Comparison of ENCODE assay signal across 19 mouse cellular contexts in the genomic region with DNA sequence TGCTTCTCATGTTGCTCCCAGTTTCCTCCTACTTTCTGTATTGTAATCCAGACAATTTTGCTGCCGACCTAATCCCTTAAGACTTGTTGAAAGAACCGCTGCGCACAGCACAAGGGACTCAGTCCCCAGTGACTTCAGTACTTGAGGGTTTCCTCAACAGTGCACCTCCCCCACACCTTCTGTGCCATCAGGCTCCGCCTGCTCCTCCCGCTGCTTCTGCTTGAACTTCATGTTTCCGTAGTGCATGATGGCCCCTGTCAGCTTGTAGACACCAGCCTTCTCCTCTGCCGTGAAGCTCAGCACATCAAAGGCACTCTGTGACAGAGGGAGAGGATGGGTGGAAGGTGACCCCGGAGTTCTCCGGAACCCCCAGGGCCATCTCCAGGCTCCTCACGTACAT. TPM values are rescaled to one million over a fixed set of nuclear protein-coding genes. Genes with fewer than 3 reads are reported as not detected.
DNase-seq lines count a peak whose midpoint lies in the region; ATAC-seq lines count a peak whose summit lies in the region.
"Had no signal": no experiment of that assay in that cellular context is flagged by ENCODE, and none has a peak within 500 bp of the region (broad histone marks: within the 10 kb centered on the region; RNA-seq: fewer than 3 reads in every experiment).

No protein-coding gene starts in this region.

- no peaks in the 10 kb centered on the region for H3K27me3 ChIP-seq in hindbrain, embryonic 16.5 days (replicated peaks; ENCODE audit: control insufficient read depth, insufficient read depth, low read length)
- H3K27me3 ChIP-seq: midbrain, embryonic 12.5 days; neural tube, embryonic 13.5 days had no signal

- H3K36me3 ChIP-seq in hindbrain, embryonic 16.5 days (ENCODE audit: control insufficient read depth, insufficient read depth, low read length), result no peaks in the 10 kb centered on the region
- H3K36me3 ChIP-seq: limb, embryonic 12.5 days; midbrain, embryonic 12.5 days; neural tube, embryonic 13.5 days had no signal

- ATAC-seq in frontal cortex, adult (ENCODE audit: low TSS enrichment), result peak; percentile 44; the same call in 1 of the 2 replicates
- no peak for ATAC-seq in monocyte, adult 5-6 weeks (replicated peaks; ENCODE audit: insufficient number of reproducible peaks, low FRiP score, low TSS enrichment, poor library complexity, severe bottlenecking)
- ATAC-seq in hindbrain, embryonic 16.5 days, result no peak
- ATAC-seq: inflammation-experienced regulatory T-cells, adult 6 months had no signal

- no peaks in the 10 kb centered on the region for H3K4me1 ChIP-seq in hindbrain, embryonic 16.5 days (ENCODE audit: control insufficient read depth, insufficient read depth, low read depth, low read length)
- H3K4me1 ChIP-seq: limb, embryonic 12.5 days; midbrain, embryonic 12.5 days; neural tube, embryonic 13.5 days had no signal

- no peak overlapping the region for H3K27ac ChIP-seq in hindbrain, embryonic 16.5 days (ENCODE audit: low read depth, low read length)
- H3K27ac ChIP-seq: limb, embryonic 12.5 days; midbrain, embryonic 12.5 days; neural tube, embryonic 13.5 days had no signal

- no peak overlapping the region for H3K9ac ChIP-seq in hindbrain, embryonic 16.5 days (ENCODE audit: low read depth, low read length)
- H3K9ac ChIP-seq: limb, embryonic 12.5 days; lung, embryonic 14.5 days; midbrain, embryonic 12.5 days; neural tube, embryonic 13.5 days had no signal

- H3K4me3 ChIP-seq in hindbrain, embryonic 16.5 days (ENCODE audit: low read length), result no peak overlapping the region
- H3K4me3 ChIP-seq: erythroblast, embryonic 14.5 days; limb, embryonic 12.5 days; midbrain, embryonic 12.5 days; neural tube, embryonic 13.5 days had no signal

- no peak for DNase-seq in frontal cortex, postnatal 25 days (ENCODE audit: low spot score in 2 of 2)
- DNase-seq in right cerebral cortex, adult 18-20 months, result peak; percentile 28
- DNase-seq in right cerebral cortex, postnatal 4 days, result no peak
- peak; percentile 40 to 52 for DNase-seq in layer of hippocampus, adult 8-10 months (ENCODE audit: low spot score in 2 of 2)
- peak; percentile 40 for DNase-seq in thymus, postnatal 14 days
- DNase-seq: cerebellum, postnatal 10 days; kidney, postnatal 10 days; lung, embryonic 14.5 days had no signal

- 79% methylated on average over 10 of the region's 10 CpGs for WGBS in hindbrain, embryonic 16.5 days

- no peak overlapping the region for H3K4me2 ChIP-seq in hindbrain, embryonic 16.5 days (ENCODE audit: low read length)
- H3K4me2 ChIP-seq: limb, embryonic 12.5 days; lung, embryonic 14.5 days; midbrain, embryonic 12.5 days; neural tube, embryonic 13.5 days had no signal

- H3K9me3 ChIP-seq in hindbrain, embryonic 16.5 days (ENCODE audit: control insufficient read depth, low read length), result no peaks in the 10 kb centered on the region
- H3K9me3 ChIP-seq: limb, embryonic 12.5 days; midbrain, embryonic 12.5 days; neural tube, embryonic 13.5 days had no signal

RNA-seq across cellular contexts. Expression of a gene that starts 6.0 kb away (rescaled TPM):
- total RNA-seq in layer of hippocampus, adult 8-10 months (2022), result 1 to 10 TPM; 1.7 to 5.4 (median 2.6) TPM
- not detected in 3 replicates for total RNA-seq in monocyte, adult 5-6 weeks (2017)
- polyA plus RNA-seq in hindbrain, embryonic 16.5 days (2015; fragmentation: Nextera tagmentation; extraction: Ambion mirVana), result 1.6 and 1.8 TPM in 2 replicates
- polyA plus RNA-seq: erythroblast, embryonic 14.5 days; inflammation-experienced regulatory T-cells, adult 6 months; small intestine, adult 2 months had no signal

RNA-seq across cellular contexts. Expression of a gene that starts 16.0 kb away (rescaled TPM):
- total RNA-seq in layer of hippocampus, adult 8-10 months (2022), result not detected
- not detected in 3 replicates for total RNA-seq in monocyte, adult 5-6 weeks (2017)
- polyA plus RNA-seq in hindbrain, embryonic 16.5 days (2015; fragmentation: Nextera tagmentation; extraction: Ambion mirVana), result not detected in 2 replicates
- total RNA-seq: gastrocnemius, adult 8-10 months had no signal
- polyA plus RNA-seq: erythroblast, embryonic 14.5 days; inflammation-experienced regulatory T-cells, adult 6 months; limb, embryonic 12.5 days; lung, embryonic 14.5 days; midbrain, embryonic 12.5 days; neural tube, embryonic 13.5 days; small intestine, adult 2 months; testis, adult 2 months had no signal

RNA-seq across cellular contexts. Expression of a gene that starts 24.7 kb away (rescaled TPM):
- total RNA-seq in layer of hippocampus, adult 8-10 months (2022), result 10 to 100 TPM; 62.4 to 83.2 (median 76.3) TPM
- total RNA-seq in monocyte, adult 5-6 weeks (2017), result not detected in 3 replicates
- polyA plus RNA-seq in hindbrain, embryonic 16.5 days (2015; fragmentation: Nextera tagmentation; extraction: Ambion mirVana), result 17.0 and 28.5 TPM in 2 replicates
- total RNA-seq: gastrocnemius, adult 8-10 months had no signal
- polyA plus RNA-seq: erythroblast, embryonic 14.5 days; inflammation-experienced regulatory T-cells, adult 6 months; testis, adult 2 months had no signal

RNA-seq across cellular contexts. Expression of a gene that starts 28.3 kb away (rescaled TPM):
- total RNA-seq in layer of hippocampus, adult 8-10 months (2022), result under 1 TPM in 1 of 4 experiments, not detected in 3; 0.47 TPM
- not detected in 3 replicates for total RNA-seq in monocyte, adult 5-6 weeks (2017)
- polyA plus RNA-seq in hindbrain, embryonic 16.5 days (2015; fragmentation: Nextera tagmentation; extraction: Ambion mirVana), result 1.3 TPM in 2 replicates
- total RNA-seq: gastrocnemius, adult 8-10 months had no signal
- polyA plus RNA-seq: erythroblast, embryonic 14.5 days; inflammation-experienced regulatory T-cells, adult 6 months; limb, embryonic 12.5 days; lung, embryonic 14.5 days; midbrain, embryonic 12.5 days; testis, adult 2 months had no signal

RNA-seq across cellular contexts. Expression of a gene that starts 33.7 kb away (rescaled TPM):
- total RNA-seq in layer of hippocampus, adult 8-10 months (2022), result 1 to 10 TPM; 6.0 to 10.0 (median 7.8) TPM
- total RNA-seq in monocyte, adult 5-6 weeks (2017), result not detected in 3 replicates
- 8.5 and 10.6 TPM in 2 replicates for polyA plus RNA-seq in hindbrain, embryonic 16.5 days (2015; fragmentation: Nextera tagmentation; extraction: Ambion mirVana)
- polyA plus RNA-seq: erythroblast, embryonic 14.5 days; inflammation-experienced regulatory T-cells, adult 6 months had no signal

Comparison
In these comparisons a context has a peak if more than half of its experiments do, and no peak if none do; other contexts are left out.
1. DNase-seq: peak in right cerebral cortex, adult 18-20 months (single experiment), layer of hippocampus, adult 8-10 months (2 of 2) and thymus, postnatal 14 days (single experiment); none in frontal cortex, postnatal 25 days (0 of 2) and right cerebral cortex, postnatal 4 days (single experiment).
2. RNA of a gene that starts 24.7 kb away (total RNA-seq): 62.4 to 83.2 TPM in layer of hippocampus, adult 8-10 months; not detected in monocyte, adult 5-6 weeks; every median in the first group is over 10 times any median in the second.